Mouse (Mus musculus) pancreas, adult 10 weeks (tissue): ENCODE measurements around the gene Chek1. TPM values are rescaled to one million over a fixed set of nuclear protein-coding genes. Genes with fewer than 3 reads are reported as not detected.

Experiments used
- polyA plus RNA-seq: library from polyadenylated mRNA; stranded (reverse); fragments of 350-450 nt; fragmentation: Illumina TruSeq; extraction: RNeasy Lipid Tissue Mini Kit (QIAGEN cat#74804); gene quantifications from one replicate; pipeline ENCODE4 v1.2.3, GENCODE M21; 2015; ENCODE audit warnings: low read depth, low replicate concordance; ENCODE audit not compliant: insufficient read depth

The Chek1 gene
- polyA plus RNA-seq, result 2.9 TPM

GRCm38 (mm10) chr9:36727034-36727755 lies at the start of gene Chek1:
Chek1 (minus strand) TSS chr9:36727065.

DNA sequence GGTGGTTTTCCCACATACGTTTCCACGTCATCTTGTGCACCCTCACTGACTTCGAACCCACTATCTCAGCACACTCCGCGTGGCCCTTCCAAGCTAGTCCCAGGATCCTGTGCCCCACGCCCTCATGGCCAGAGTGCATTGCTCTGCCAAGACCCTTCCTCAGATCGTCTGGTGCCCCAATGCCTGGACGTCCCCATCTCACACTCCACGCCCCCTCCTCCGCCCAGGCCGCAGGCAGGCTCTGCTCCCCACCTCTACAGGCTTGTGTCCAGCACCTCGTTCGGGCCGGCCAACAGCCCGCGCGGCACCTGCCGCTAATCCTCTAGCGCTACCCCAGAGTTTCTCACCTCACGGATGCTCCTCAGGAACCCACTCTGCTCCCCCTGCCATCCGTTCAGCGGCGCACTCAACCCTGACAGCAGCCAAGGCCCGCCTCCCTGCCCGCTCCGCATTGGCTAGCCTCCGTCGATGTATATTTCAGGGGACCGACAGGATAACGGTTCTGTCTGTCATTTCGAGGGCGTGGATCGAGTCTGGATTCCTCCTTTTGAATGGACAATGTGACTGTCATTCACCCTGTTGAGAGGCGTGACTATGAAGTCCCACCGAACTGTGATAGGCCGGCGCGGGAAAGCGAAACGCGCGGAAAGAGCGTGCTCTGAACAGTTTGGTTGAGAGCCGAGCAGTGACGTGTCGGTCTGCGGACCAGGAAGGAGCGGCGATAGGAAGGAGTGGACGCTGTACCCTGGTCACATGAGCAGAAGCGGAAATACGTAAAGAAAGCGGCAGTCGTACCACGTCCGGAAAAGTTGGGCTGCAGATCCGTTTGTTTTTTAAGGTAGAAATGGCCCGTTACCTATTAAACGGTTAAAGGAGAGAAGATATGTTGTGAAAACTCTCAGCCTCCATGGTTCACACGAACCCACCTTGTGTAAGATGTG lies 40.6 kb upstream of the Chek1 start, which contains the start of gene Stt3a:
Gene Stt3a, minus strand, starts transcription at position 477 of the 941 bp plus-strand sequence.

DNA sequence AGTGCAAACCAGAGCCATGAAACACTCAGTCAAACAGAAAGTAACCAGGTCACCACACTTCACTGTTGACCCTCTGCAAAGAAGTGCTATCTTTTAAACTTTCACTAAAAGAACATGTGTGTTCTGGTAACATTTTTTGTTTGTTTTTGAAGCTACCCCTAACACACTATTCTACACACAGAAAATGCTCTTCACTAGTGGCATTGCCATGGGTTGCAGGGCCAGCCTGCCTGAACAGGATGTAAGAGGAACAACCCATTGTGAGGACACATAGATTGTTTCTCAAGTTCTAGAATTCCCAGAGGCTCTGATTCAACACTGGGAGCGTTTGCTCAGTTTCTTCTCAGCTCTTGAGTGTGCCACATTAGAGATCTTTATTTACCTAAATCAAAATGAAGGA lies 33.9 kb downstream of the Chek1 start, which contains the start of gene Acrv1:
Gene Acrv1, plus strand, starts transcription at position 301 of the 400 bp plus-strand sequence.

Other genes starting within 250 kb of the Chek1 start
- gene Gm5615, start 185.1 kb downstream of the Chek1 start, polyA plus RNA-seq, result not detected
- not detected for gene Gm17689, start 144.4 kb downstream of the Chek1 start, polyA plus RNA-seq
- gene A630095E13Rik, start 83.7 kb downstream of the Chek1 start, polyA plus RNA-seq, result not detected
- not detected for gene Acrv1, start 33.8 kb downstream of the Chek1 start, polyA plus RNA-seq
- gene Stt3a, start 40.6 kb upstream of the Chek1 start, polyA plus RNA-seq, result 25.4 TPM
- gene Ei24, start 70.3 kb upstream of the Chek1 start, polyA plus RNA-seq, result 21.9 TPM
- 1.1 TPM for gene Fez1, start 94.8 kb upstream of the Chek1 start, polyA plus RNA-seq